Mouse (Mus musculus) embryonic facial prominence, embryonic 11.5 days (tissue): ENCODE measurements around the gene Zfp423. TPM values are rescaled to one million over a fixed set of nuclear protein-coding genes. Genes with fewer than 3 reads are reported as not detected.

Experiments used
- ATAC-seq: fragments of 200-750 bp; cut with Nextera tagmentation; replicated peaks from 2 replicates; pipeline ENCODE4 v1.8.0; 2017; ENCODE audit warnings: low read depth; ENCODE audit not compliant: insufficient number of reproducible peaks, low FRiP score, low TSS enrichment
- DNase-seq: peaks from one replicate; pipeline ENCODE4 v3.0.0-alpha.2; 2015; ENCODE audit warnings: low spot score
- H3K27ac ChIP-seq: fragments of 300-500 bp; sonication (generic); replicated peaks from 2 replicates; pipeline ENCODE4 v1.5.1; 2014; ENCODE audit warnings: mild to moderate bottlenecking, low read depth, low read length, control low read depth
- H3K27me3 ChIP-seq: fragments of 300-500 bp; sonication (generic); 2 replicates; pipeline ENCODE4 v1.6.1; 2014; ENCODE audit warnings: mild to moderate bottlenecking, low read length, moderate library complexity, mixed read lengths; ENCODE audit not compliant: control insufficient read depth, insufficient read depth
- H3K36me3 ChIP-seq: fragments of 300-500 bp; sonication (generic); replicated peaks from 2 replicates; pipeline ENCODE4 v1.6.1; 2014; ENCODE audit warnings: low read depth, mild to moderate bottlenecking, low read length, moderate library complexity, mixed read lengths; ENCODE audit not compliant: control insufficient read depth, insufficient read depth
- H3K4me1 ChIP-seq: fragments of 300-500 bp; sonication (generic); 2 replicates; pipeline ENCODE4 v1.6.1; 2014; ENCODE audit warnings: low read length, mixed read lengths; ENCODE audit not compliant: control insufficient read depth, insufficient read depth
- H3K4me2 ChIP-seq: fragments of 300-500 bp; sonication (generic); 2 replicates; pipeline ENCODE4 v1.6.1; 2014; ENCODE audit warnings: low read depth, mild to moderate bottlenecking, control low read depth, low read length, moderate library complexity
- H3K4me3 ChIP-seq: fragments of 300-500 bp; sonication (generic); 2 replicates; pipeline ENCODE4 v1.5.1; 2014; ENCODE audit warnings: low read depth, low read length, control low read depth
- H3K9ac ChIP-seq: fragments of 300-500 bp; sonication (generic); replicated peaks from 2 replicates; pipeline ENCODE4 v1.6.1; 2014; ENCODE audit warnings: mild to moderate bottlenecking, control low read depth, low read length
- H3K9me3 ChIP-seq: fragments of 300-500 bp; sonication (generic); replicated peaks from 2 replicates; pipeline ENCODE4 v1.6.1; 2016; ENCODE audit warnings: mild to moderate bottlenecking, low read length, inconsistent platforms, mixed read lengths; ENCODE audit not compliant: control insufficient read depth
- WGBS: fragments of 180-500 bp; shearing (Covaris S2); extraction: QIAGEN DNeasy Blood & Tissue Kit; methylation state at CpG from one replicate; pipeline ENCODE4 v1.1.7; 2014; 5-methylcytosine and 5-hydroxymethylcytosine counted together
- polyA plus RNA-seq: library from polyadenylated mRNA; unstranded; fragments of >200 nt; fragmentation: Nextera tagmentation; extraction: Ambion mirVana; gene quantifications from 2 replicates; pipeline ENCODE4 v1.2.1, GENCODE M21; 2014

Gene Zfp423
- polyA plus RNA-seq, 1 experiment from 2014 or later: 25.4 TPM

GRCm38 (mm10) chr8:87887956-87888355 lies 71.4 kb downstream of the Zfp423 start:
- Histone ChIP-seq H3K27me3 (no peaks in the 10 kb centered on the region), H3K4me3 (no peak overlapping the region), H3K36me3 (no peaks in the 10 kb centered on the region; the same call in 1 of the 2 replicates), H3K4me2 (no peak overlapping the region), H3K9me3 (no peaks in the 10 kb centered on the region), H3K9ac (no peak overlapping the region), H3K4me1 (peaks cover 5% of the 10 kb centered on the region), H3K27ac (no peak overlapping the region)
- ATAC-seq: no peak
- WGBS: 47% methylated on average over 12 of the region's 12 CpGs
- DNase-seq: no peak

DNA sequence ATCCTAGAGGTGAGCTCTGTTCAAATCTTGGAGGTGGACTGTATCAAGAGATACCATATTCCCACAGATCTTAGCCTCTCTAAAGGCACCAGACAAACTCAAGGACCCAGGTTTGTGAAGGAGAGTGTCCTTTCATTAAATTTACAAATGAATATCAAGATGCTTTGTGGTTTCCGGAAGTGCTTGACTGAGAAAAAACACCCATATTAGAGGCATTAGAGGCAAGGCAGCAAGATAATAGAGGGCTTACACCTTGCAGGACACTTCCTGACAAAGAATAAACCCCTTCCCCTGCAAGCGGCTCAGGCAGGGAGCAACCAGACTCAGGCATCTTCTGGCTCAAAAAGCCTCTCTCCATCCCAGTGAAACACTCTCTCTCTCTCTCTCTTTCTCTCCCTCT lies 78.3 kb downstream of the Zfp423 start:
- Histone ChIP-seq H3K36me3 (no peaks in the 10 kb centered on the region), H3K4me1 (no peaks in the 10 kb centered on the region; the same call in 1 of the 2 replicates), H3K27me3 (no peaks in the 10 kb centered on the region), H3K27ac (no peak overlapping the region), H3K4me2 (no peak overlapping the region), H3K9me3 (no peaks in the 10 kb centered on the region), H3K9ac (no peak overlapping the region), H3K4me3 (no peak overlapping the region)
- no peak for ATAC-seq
- 66% methylated on average over 2 of the region's 2 CpGs for WGBS
- no peak for DNase-seq

DNA sequence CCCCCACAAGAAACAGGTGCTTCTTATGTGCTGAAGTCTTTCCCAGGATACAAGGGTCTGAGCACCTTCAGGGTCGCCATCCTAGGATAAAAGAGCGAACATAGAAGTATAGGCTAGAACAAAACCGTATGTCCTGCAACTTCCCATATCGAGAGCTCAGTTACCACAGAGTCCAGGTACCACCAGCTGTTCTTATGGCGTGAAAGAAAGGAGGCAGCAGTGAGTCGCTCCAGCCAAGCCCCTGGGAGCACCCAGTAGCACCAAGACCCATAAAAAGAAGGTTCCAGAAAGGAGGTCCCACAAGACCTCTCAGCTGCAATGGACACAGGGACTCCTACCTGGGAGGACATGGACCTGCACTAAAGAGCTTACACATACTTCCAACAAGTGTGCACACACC lies 83.5 kb downstream of the Zfp423 start:
- ATAC-seq: no peak
- no peak overlapping the region for H3K9ac ChIP-seq
- no peak overlapping the region for H3K4me3 ChIP-seq
- no peaks in the 10 kb centered on the region for H3K36me3 ChIP-seq
- H3K27ac ChIP-seq: no peak overlapping the region
- H3K4me1 ChIP-seq: no peaks in the 10 kb centered on the region; the same call in 1 of the 2 replicates
- 66% methylated on average over 6 of the region's 6 CpGs for WGBS
- H3K27me3 ChIP-seq: no peaks in the 10 kb centered on the region
- H3K9me3 ChIP-seq: no peaks in the 10 kb centered on the region
- DNase-seq: no peak
- H3K4me2 ChIP-seq: no peak overlapping the region

DNA sequence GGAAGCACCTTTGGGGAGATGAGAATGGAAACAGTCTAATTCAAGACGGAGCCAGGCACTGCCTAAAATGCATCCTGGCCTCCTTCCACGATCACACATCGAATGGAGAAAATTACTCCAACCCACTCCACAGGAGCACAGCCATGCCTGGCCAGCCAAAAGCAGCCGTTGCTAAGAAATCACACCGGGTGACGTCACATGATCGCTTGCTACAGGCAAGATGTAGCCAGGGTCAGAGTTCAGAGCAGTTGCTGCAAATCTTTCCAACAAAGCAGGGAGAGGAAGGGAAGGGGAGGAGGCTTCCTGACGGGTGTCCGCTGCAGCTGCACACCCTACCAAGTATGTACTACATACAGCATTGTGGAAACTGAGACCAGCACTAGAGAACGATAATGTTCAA lies 83.9 kb downstream of the Zfp423 start:
- H3K4me2 ChIP-seq: no peak overlapping the region
- no peak overlapping the region for H3K27ac ChIP-seq
- no peaks in the 10 kb centered on the region for H3K36me3 ChIP-seq
- ATAC-seq: no peak
- H3K27me3 ChIP-seq: no peaks in the 10 kb centered on the region
- no peaks in the 10 kb centered on the region; the same call in 1 of the 2 replicates for H3K4me1 ChIP-seq
- H3K9me3 ChIP-seq: no peaks in the 10 kb centered on the region
- DNase-seq: peak; percentile 61
- 29% methylated on average over 10 of the region's 10 CpGs for WGBS
- no peak overlapping the region for H3K4me3 ChIP-seq
- H3K9ac ChIP-seq: no peak overlapping the region

GRCm38 (mm10) chr8:87872987-87873550 lies 86.3 kb downstream of the Zfp423 start:
- Histone ChIP-seq H3K36me3 (no peaks in the 10 kb centered on the region), H3K4me2 (no peak overlapping the region), H3K9me3 (no peaks in the 10 kb centered on the region), H3K27ac (no peak overlapping the region), H3K9ac (no peak overlapping the region), H3K27me3 (no peaks in the 10 kb centered on the region), H3K4me1 (no peaks in the 10 kb centered on the region; the same call in 1 of the 2 replicates), H3K4me3 (no peak overlapping the region)
- ATAC-seq (no peak), DNase-seq (no peak)
- 48% methylated on average over 14 of the region's 14 CpGs for WGBS

GRCm38 (mm10) chr8:87872356-87872930 lies 87.0 kb downstream of the Zfp423 start:
- no peaks in the 10 kb centered on the region for H3K9me3 ChIP-seq
- H3K4me1 ChIP-seq: no peaks in the 10 kb centered on the region; the same call in 1 of the 2 replicates
- H3K4me2 ChIP-seq: no peak overlapping the region
- no peaks in the 10 kb centered on the region for H3K36me3 ChIP-seq
- H3K9ac ChIP-seq: no peak overlapping the region
- no peaks in the 10 kb centered on the region for H3K27me3 ChIP-seq
- 61% methylated on average over 6 of the region's 6 CpGs for WGBS
- DNase-seq (no peak), ATAC-seq (no peak)
- H3K27ac ChIP-seq: no peak overlapping the region
- H3K4me3 ChIP-seq: no peak overlapping the region

DNA sequence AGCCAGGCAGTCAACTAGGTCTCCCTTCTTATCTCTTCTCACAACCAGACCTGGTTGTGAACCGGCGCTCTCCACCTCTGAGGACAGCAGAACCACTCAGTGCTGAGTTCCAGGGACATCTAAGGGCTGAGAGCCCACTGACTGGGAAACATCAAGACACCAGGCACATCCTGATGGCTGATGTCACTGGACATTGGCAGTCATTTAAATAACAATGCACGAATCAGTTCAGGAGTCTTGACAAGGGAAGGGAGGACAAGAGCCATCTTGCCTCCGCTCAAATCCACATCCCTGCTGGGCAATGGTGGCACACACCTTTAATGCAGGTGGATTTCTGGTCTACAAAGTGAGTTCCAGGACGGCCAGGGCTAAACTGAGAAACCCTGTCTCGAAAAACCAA lies 92.8 kb downstream of the Zfp423 start:
- Histone ChIP-seq H3K9me3 (no peaks in the 10 kb centered on the region), H3K4me2 (no peak overlapping the region), H3K4me1 (0 out of 2 replicates have a peak, but pooled peaks cover 4% of the 10 kb centered on the region), H3K4me3 (no peak overlapping the region), H3K27ac (no peak overlapping the region), H3K27me3 (no peaks in the 10 kb centered on the region), H3K9ac (no peak overlapping the region), H3K36me3 (no peaks in the 10 kb centered on the region)
- ATAC-seq (no peak), DNase-seq (no peak)
- WGBS: 89% methylated on average over 6 of the region's 6 CpGs

- no peak overlapping the region for H3K4me3 ChIP-seq
- H3K9ac ChIP-seq: no peak overlapping the region
- ATAC-seq: no peak
- H3K9me3 ChIP-seq: no peaks in the 10 kb centered on the region
- no peaks in the 10 kb centered on the region for H3K36me3 ChIP-seq
- H3K27me3 ChIP-seq: no peaks in the 10 kb centered on the region
- H3K4me1 ChIP-seq: 0 out of 2 replicates have a peak, but pooled peaks cover 4% of the 10 kb centered on the region
- H3K27ac ChIP-seq: no peak overlapping the region
- no peak for DNase-seq
- WGBS: 66% methylated on average over 8 of the region's 8 CpGs
- no peak overlapping the region for H3K4me2 ChIP-seq
Observed at GRCm38 (mm10) chr8:87864236-87864635, 95.2 kb downstream of the Zfp423 start.
